Mouse (Mus musculus) CH12.LX (cell line): ENCODE data around the gene Smc1a.
A peak's percentile ranks its signal among the peaks of the same experiment; 100 is the strongest.

Experiments
- CTCF ChIP-seq, 2 experiments: IDR thresholded peaks in 1 of 2; conservative IDR thresholded peaks in 1 of 2; 2 replicates each; pipeline ENCODE4 v1.5.1; 2011 to 2012; ENCODE audit warnings: low read depth in 2 of 2, low read length in 2 of 2, improper control_type of control experiment in 1 of 2, inconsistent platforms in 1 of 2, mild to moderate bottlenecking in 1 of 2, moderate library complexity in 1 of 2
- EP300 ChIP-seq: IDR thresholded peaks from 2 replicates; pipeline ENCODE4 v1.6.1; 2011; ENCODE audit warnings: low read length, improper control_type of control experiment
- GABPA ChIP-seq: IDR thresholded peaks from 2 replicates; pipeline ENCODE4 v1.6.1; 2012; ENCODE audit warnings: low read depth, low read length, improper control_type of control experiment, inconsistent platforms; ENCODE audit not compliant: insufficient replicate concordance
- POLR2A ChIP-seq: IDR thresholded peaks from 2 replicates; pipeline ENCODE4 v1.6.1; 2011; ENCODE audit warnings: low read depth, mild to moderate bottlenecking, improper control_type of control experiment, low read length
- POLR2AphosphoS2 ChIP-seq: IDR thresholded peaks from 2 replicates; pipeline ENCODE4 v1.6.1; 2011; ENCODE audit warnings: low read depth, low read length, improper control_type of control experiment

DNA sequence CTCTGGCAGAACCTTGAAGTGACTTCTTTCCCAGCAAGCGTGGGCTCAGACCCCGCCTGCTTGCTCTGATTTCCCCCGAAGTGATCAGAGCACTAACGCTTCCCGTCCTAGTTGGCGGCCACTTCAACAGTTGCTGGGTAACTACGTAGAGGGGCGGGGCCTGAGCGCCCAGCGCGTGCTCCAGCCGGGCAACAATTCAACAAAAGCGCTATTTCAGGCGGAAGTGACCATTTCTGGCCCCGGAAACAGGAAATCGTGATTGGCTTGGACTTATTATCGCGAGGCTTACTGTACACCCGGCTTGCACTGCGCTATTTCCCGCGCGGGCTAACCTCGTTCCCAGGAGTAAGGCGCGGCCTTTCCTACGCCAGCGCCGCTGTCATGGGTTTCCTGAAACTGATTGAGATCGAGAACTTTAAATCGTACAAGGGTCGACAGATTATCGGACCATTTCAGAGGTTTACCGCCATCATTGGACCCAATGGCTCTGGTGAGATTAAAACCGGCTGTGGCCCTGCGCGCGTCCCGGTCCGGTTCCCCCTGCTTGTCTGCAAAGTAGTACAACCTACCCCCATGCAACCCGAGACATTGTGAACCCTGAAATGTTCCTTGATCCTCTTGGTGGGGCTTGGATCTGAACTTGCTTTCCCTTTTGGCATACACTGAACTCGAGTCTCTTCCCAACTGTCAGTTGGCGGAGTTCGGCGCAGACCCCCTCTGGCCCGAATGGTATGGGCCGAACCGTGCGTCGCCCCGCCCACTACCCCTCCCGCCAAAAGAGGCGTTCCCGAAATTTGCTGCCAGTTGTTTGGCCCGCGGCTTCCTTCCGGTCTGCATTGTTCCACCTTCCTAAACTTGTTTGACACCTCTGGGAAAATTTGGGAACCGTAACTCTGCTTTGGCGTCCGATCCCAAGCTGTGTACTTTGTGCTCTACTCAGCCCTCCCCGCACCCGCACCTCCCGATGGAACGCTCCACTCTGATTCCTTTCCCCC is at the start of gene Smc1a, which contains the start of gene Ribc1:
- TF ChIP-seq GABPA (no peak; the same call in 1 of the 2 replicates), POLR2A (peak; percentile 86), CTCF (conservative IDR thresholded peaks at IDR 0.05 in 1 of 2, IDR thresholded peaks at IDR 0.05 in 1 of 2; ENCODE audit: low read depth in 2 of 2, low read length in 2 of 2) (no peak), EP300 (no peak), POLR2AphosphoS2 (0 out of 2 replicates have a peak, but pooled peaks have one; percentile 62)
